2 mouse cellular contexts compared by ENCODE assay signal in the genomic region with DNA sequence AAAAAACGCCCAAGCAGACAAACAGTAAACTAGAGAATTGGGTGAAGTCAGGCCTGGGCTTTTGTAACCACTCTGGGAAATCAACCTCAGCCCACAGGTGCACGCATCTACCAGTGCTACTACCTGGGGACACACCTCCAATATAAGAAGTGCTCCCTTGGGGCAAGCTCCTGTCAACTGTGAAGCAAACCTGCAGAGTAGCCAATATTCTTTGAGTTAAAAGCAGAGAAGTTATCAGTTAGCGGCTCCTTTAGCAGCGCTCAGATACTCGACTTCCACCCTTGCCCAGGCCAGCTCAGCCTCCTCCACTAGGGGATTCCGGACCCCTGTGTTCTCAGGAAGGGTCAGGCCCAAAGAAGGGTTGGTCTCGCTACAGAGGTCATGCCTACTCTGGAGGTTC.
A peak's percentile ranks its signal among the peaks of the same experiment; 100 is the strongest.
TF ChIP-seq lines count a peak whose summit lies in the region.

No protein-coding gene starts in this region.

TF ChIP-seq in MEL, 35 proteins besides CTCF, POLR2A, EP300 and RAD21:
- TF ChIP-seq NELFE (IDR thresholded peaks at IDR 0.05; ENCODE audit: low read depth, low read length) (peak; percentile 20; the same call in 1 of the 2 replicates), MYB (IDR thresholded peaks at IDR 0.05; ENCODE audit: low read depth, low read length) (no peak), MYC (IDR thresholded peaks at IDR 0.05; ENCODE audit: low read depth, low read length) (no peak), MAX (IDR thresholded peaks at IDR 0.05; ENCODE audit: low read length) (0 out of 2 replicates have a peak, but pooled peaks have one; percentile 1), ZMIZ1 (IDR thresholded peaks at IDR 0.05; ENCODE audit: low read depth, low read length) (peak; percentile 61; the same call in 1 of the 2 replicates), SMC3 (IDR thresholded peaks at IDR 0.05; ENCODE audit: low read depth, low read length) (peak; percentile 13; the same call in 1 of the 2 replicates)

TF ChIP-seq in myocyte, 11 proteins besides CTCF, POLR2A, EP300 and RAD21:
- TF ChIP-seq MYOD1 (IDR thresholded peaks at IDR 0.05; ENCODE audit: control insufficient read depth in 1 of 3, insufficient read length in 2 of 3, low read depth in 2 of 3) (no peak), MAX (IDR thresholded peaks at IDR 0.05; ENCODE audit: low read depth) (no peak), REST (IDR thresholded peaks at IDR 0.05; ENCODE audit: insufficient read depth, insufficient read length) (no peak), TCF3 (IDR thresholded peaks at IDR 0.05; ENCODE audit: insufficient read length, low read depth) (no peak), USF1 (IDR thresholded peaks at IDR 0.05; ENCODE audit: low read depth) (no peak), TCF12 (IDR thresholded peaks at IDR 0.05; ENCODE audit: insufficient read depth, poor library complexity, severe bottlenecking) (no peak), SRF (IDR thresholded peaks at IDR 0.05; ENCODE audit: control insufficient read depth, insufficient read length, low read depth) (no peak), POLR2AphosphoS2 (IDR thresholded peaks at IDR 0.05; ENCODE audit: insufficient read length, low read depth) (no peak)
TF ChIP-seq in myocyte: peak in this region for 0.
